12 mouse cellular contexts compared by ENCODE assay signal in genomic region chr4:86904969-86905368, GRCm38 (mm10). TPM values are rescaled to one million over a fixed set of nuclear protein-coding genes. Genes with fewer than 3 reads are reported as not detected.
DNase-seq lines count a peak whose midpoint lies in the region; ATAC-seq and TF ChIP-seq lines count a peak whose summit lies in the region.
"Had no signal": no experiment of that assay in that cellular context is flagged by ENCODE, and none has a peak within 500 bp of the region (broad histone marks: within the 10 kb centered on the region; RNA-seq: fewer than 3 reads in every experiment).

No protein-coding gene starts in this region.

- H3K9ac ChIP-seq in forebrain, postnatal 0 days, result no peak overlapping the region
- H3K9ac ChIP-seq in forebrain, embryonic 15.5 days (replicated peaks), result no peak overlapping the region
- no peak overlapping the region for H3K9ac ChIP-seq in lung, postnatal 0 days (replicated peaks; ENCODE audit: low read depth)

- no peak overlapping the region for H3K27ac ChIP-seq in forebrain, postnatal 0 days (ENCODE audit: low read depth, low read length)
- H3K27ac ChIP-seq in forebrain, embryonic 15.5 days (replicated peaks), result no peak overlapping the region
- H3K27ac ChIP-seq in lung, postnatal 0 days (ENCODE audit: low read length), result no peak overlapping the region

- CTCF ChIA-PET in Patski (lab: Charles Lee), result no interaction called here

- POLR2A ChIA-PET in Patski (lab: Charles Lee), result no interaction called here

- in situ Hi-C loops in Patski (cut with MboI; ENCODE audit: low pct_unique_long_range_greater_than_20kb), result no loop called here

- H3K9me3 ChIP-seq in forebrain, postnatal 0 days (ENCODE audit: low read length), result no peaks in the 10 kb centered on the region
- no peaks in the 10 kb centered on the region for H3K9me3 ChIP-seq in forebrain, embryonic 15.5 days
- H3K9me3 ChIP-seq in lung, postnatal 0 days (ENCODE audit: low read length), result no peaks in the 10 kb centered on the region

- no peaks in the 10 kb centered on the region for H3K36me3 ChIP-seq in forebrain, postnatal 0 days (ENCODE audit: insufficient read depth)
- H3K36me3 ChIP-seq in forebrain, embryonic 15.5 days, result no peaks in the 10 kb centered on the region
- no peaks in the 10 kb centered on the region for H3K36me3 ChIP-seq in lung, postnatal 0 days (ENCODE audit: insufficient read depth, low read length)

- 43% methylated on average over 3 of the region's 3 CpGs for WGBS in forebrain, postnatal 0 days
- 30% methylated on average over 3 of the region's 3 CpGs for WGBS in forebrain, embryonic 15.5 days
- WGBS in lung, postnatal 0 days, result 33% methylated on average over 3 of the region's 3 CpGs

- TF ChIP-seq CTCF in forebrain, postnatal 0 days (IDR thresholded peaks at IDR 0.05; ENCODE audit: low read depth), result peak; percentile 35; the same call in 1 of the 2 replicates
- TF ChIP-seq CTCF in lung, postnatal 0 days (IDR thresholded peaks at IDR 0.05), result peak; percentile 62
- peak; percentile 49 for TF ChIP-seq CTCF in Patski (IDR thresholded peaks at IDR 0.05)

- H3K4me3 ChIP-seq in forebrain, postnatal 0 days (ENCODE audit: low read depth, low read length), result no peak overlapping the region
- no peak overlapping the region for H3K4me3 ChIP-seq in forebrain, embryonic 15.5 days
- no peak overlapping the region for H3K4me3 ChIP-seq in lung, postnatal 0 days (ENCODE audit: low read depth, low read length)

- TF ChIP-seq EP300 in lung, postnatal 0 days (IDR thresholded peaks at IDR 0.05), result no peak

- no peak for DNase-seq in forebrain, postnatal 0 days
- DNase-seq in lung, postnatal 0 days (ENCODE audit: low spot score), result no peak
- DNase-seq in lung, adult 18-20 months, result no peak
- no peak for DNase-seq in Patski (ENCODE audit: low read depth, low spot score)
- no peak for DNase-seq in layer of hippocampus, postnatal 36 days
- no peak for DNase-seq in cerebellum, adult 11 months
- DNase-seq: adrenal gland, postnatal 10 days; heart, adult 11 months; lung, postnatal 10 days had no signal

- ATAC-seq in forebrain, postnatal 0 days, result no peak
- no peak for ATAC-seq in forebrain, embryonic 15.5 days (replicated peaks)
- no peak for ATAC-seq in lung, postnatal 0 days
- ATAC-seq in Patski, result no peak
- peak; percentile 75 for ATAC-seq in megakaryocyte progenitor cell, adult 5-6 weeks (replicated peaks; ENCODE audit: poor library complexity)
- ATAC-seq: hindbrain, embryonic 16.5 days had no signal

- H3K27me3 ChIP-seq in forebrain, postnatal 0 days (ENCODE audit: insufficient read depth, low read length), result no peaks in the 10 kb centered on the region
- no peaks in the 10 kb centered on the region for H3K27me3 ChIP-seq in forebrain, embryonic 15.5 days
- no peaks in the 10 kb centered on the region for H3K27me3 ChIP-seq in lung, postnatal 0 days (replicated peaks; ENCODE audit: insufficient read depth, low read length)
- no peaks in the 10 kb centered on the region for H3K27me3 ChIP-seq in Patski

- H3K4me1 ChIP-seq in forebrain, postnatal 0 days (ENCODE audit: insufficient read depth), result no peaks in the 10 kb centered on the region
- no peaks in the 10 kb centered on the region for H3K4me1 ChIP-seq in forebrain, embryonic 15.5 days
- H3K4me1 ChIP-seq in lung, postnatal 0 days (ENCODE audit: insufficient read depth, low read depth, low read length), result no peaks in the 10 kb centered on the region

- H3K4me2 ChIP-seq in forebrain, postnatal 0 days (ENCODE audit: low read depth), result no peak overlapping the region
- H3K4me2 ChIP-seq in forebrain, embryonic 15.5 days (replicated peaks), result no peak overlapping the region
- H3K4me2 ChIP-seq in lung, postnatal 0 days (replicated peaks; ENCODE audit: low read depth, low read length), result no peak overlapping the region

RNA-seq across cellular contexts. Expression of gene Acer2, which starts 30.8 kb away (rescaled TPM):
- total RNA-seq in forebrain, postnatal 0 days (2014; rRNA removed), result 6.5 and 9.6 TPM in 2 replicates
- polyA plus RNA-seq in forebrain, postnatal 0 days (2015; fragmentation: Nextera tagmentation; extraction: Ambion mirVana), result 8.1 and 11.4 TPM in 2 replicates
- 10.8 and 11.3 TPM in 2 replicates for polyA plus RNA-seq in forebrain, embryonic 15.5 days (2015; fragmentation: Nextera tagmentation; extraction: Ambion mirVana)
- polyA plus RNA-seq in lung, postnatal 0 days (2015; fragmentation: Nextera tagmentation; extraction: Ambion mirVana), result 53.8 and 92.9 TPM in 2 replicates
- polyA plus RNA-seq in Patski (2021), result not detected
- 0.84 and 2.2 TPM in 2 replicates for total RNA-seq in megakaryocyte progenitor cell, adult 5-6 weeks (2015)
- 1.1 and 2.5 TPM in 2 replicates for total RNA-seq in megakaryocyte progenitor cell, adult 5-6 weeks (2017)
- 1 to 10 TPM; 5.1 to 6.9 TPM for total RNA-seq in layer of hippocampus, postnatal 36 days (2021)

RNA-seq across cellular contexts. Expression of gene Rps6, which starts 47.8 kb away (rescaled TPM):
- total RNA-seq in forebrain, postnatal 0 days (2014; rRNA removed), result 1,164 and 1,444 TPM in 2 replicates
- polyA plus RNA-seq in forebrain, postnatal 0 days (2015; fragmentation: Nextera tagmentation; extraction: Ambion mirVana), result 342 and 386 TPM in 2 replicates
- 414 and 432 TPM in 2 replicates for polyA plus RNA-seq in forebrain, embryonic 15.5 days (2015; fragmentation: Nextera tagmentation; extraction: Ambion mirVana)
- 491 and 498 TPM in 2 replicates for polyA plus RNA-seq in lung, postnatal 0 days (2015; fragmentation: Nextera tagmentation; extraction: Ambion mirVana)
- 305 TPM for polyA plus RNA-seq in Patski (2021)
- 4,597 and 4,652 TPM in 2 replicates for total RNA-seq in megakaryocyte progenitor cell, adult 5-6 weeks (2015)
- total RNA-seq in megakaryocyte progenitor cell, adult 5-6 weeks (2017), result 1,552 and 1,647 TPM in 2 replicates
- 100 to 1,000 TPM; 412 to 432 TPM for total RNA-seq in layer of hippocampus, postnatal 36 days (2021)
